Mouse (Mus musculus) retina, adult 2 months (tissue): ENCODE measurements around the gene Gm10447.

Source experiments
- DNase-seq: peaks from one replicate; pipeline ENCODE4 v3.0.0-alpha.2; 2012; ENCODE audit warnings: low read depth, low spot score

The Gm10447 gene

DNA sequence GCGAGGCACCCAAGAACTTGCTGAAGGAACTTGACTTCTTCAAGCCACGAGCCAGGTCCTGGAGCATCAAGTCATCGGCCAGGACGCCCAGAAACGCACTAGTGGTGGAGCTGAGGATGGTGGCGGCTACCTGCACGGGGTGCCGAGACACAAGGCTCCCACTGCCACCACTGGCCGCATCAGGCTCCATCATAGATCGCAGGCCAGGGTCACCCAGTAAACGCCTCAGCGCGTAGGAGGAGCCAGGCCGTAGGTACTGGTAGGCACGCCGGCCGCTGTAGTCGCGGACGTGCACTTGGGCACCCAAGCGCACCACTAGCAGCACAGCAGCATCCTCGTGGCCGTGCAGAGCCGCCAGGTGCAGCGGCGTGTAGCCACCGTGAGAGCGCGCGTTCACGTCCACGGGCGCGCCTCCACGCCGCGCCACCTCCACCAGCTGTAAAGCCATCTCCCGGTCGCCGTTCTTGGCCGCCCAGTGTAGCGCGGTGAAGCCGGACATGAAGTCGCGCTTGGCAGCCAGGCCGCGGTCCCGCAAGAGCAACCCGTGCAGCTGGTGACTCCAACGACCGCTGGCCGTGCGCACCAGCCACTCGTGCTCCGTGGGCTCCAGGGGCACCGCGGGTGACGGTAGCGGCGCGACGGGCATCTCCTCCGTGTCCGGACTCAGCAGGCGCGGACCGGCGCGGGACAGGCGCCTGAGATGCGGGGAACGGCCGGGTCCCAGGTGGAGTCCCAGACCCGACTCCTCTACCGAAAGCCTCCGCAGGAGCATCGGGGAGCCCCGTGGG is 21.7 kb upstream of the Gm10447 start:
- no peak for DNase-seq

GRCm38 (mm10) chr11:53477833-53478232 is 20.9 kb upstream of the Gm10447 start:
- DNase-seq, result no peak

GRCm38 (mm10) chr11:53475620-53476019 is 18.7 kb upstream of the Gm10447 start:
- no peak for DNase-seq

DNA sequence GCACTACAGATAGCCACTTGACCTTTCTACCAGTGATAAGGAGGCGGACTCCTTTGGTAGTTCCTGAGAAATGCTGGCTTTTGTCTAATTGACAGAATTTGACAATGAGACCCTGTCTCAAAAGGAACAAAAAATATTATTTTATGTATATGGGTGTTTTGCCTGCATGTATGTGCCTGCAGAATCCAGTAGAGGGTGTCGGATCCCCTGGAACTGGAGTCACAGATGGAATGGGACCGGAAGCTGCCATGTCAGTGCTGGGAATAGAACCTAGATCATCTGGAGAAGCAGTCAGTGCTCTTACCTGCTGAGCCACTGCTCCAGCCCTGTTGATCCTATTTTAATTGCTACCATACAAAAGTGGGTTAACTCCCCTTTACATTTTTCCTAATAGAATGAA is 15.8 kb upstream of the Gm10447 start:
- DNase-seq, result no peak

- peak; percentile 67 for DNase-seq
Measured at GRCm38 (mm10) chr11:53469968-53470695, 13.2 kb upstream of the Gm10447 start, which contains the start of gene Gm9837. Gene Gm9837 (minus strand): TSS chr11:53470479.

GRCm38 (mm10) chr11:53469294-53469967 is 12.5 kb upstream of the Gm10447 start:
- DNase-seq, result no peak

- peak; percentile 32 for DNase-seq
Measured at GRCm38 (mm10) chr11:53466231-53466971, 9.5 kb upstream of the Gm10447 start.

DNA sequence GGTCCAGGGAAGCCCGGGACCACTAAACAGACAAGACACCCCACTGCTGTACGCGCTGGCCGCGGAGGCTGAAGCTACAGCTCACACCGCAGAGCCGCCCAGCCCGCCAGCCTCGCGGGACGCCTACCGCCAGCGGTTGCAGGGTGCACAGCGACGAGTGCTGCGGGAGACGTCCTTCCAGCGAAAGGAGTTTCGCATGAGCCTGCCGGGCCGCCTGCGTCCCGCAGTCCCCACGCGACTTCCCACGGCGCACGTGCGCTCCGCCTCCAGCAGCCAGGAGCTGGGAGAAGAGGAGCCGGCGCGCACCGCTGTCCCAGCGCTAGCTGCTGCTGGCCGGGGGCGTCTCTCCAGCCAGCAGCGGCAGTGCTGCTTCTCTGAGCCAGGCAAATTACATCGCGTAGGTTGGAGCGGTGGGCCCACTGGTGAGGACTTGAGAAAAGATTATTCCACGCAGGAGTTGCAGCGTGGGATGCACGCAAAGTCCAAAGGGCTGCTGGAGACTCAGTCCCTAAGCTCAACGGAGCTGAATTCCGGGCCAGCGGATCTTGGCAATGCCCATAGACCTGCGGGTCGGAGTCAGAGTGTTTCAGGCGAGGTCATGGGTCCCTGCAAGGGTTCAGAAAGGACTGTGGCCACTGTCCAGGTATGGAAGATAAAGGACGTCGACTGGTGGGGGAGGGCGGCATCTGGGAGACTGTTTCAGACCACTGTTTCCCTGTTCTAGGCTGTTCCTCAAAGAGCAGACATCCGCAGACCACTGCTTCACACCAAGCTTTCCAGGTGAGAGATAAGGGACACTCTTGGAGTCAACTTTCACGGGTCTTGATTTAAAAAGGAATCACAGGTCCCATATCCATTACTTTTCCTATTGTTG is 6.9 kb upstream of the Gm10447 start:
- DNase-seq, result no peak

DNA sequence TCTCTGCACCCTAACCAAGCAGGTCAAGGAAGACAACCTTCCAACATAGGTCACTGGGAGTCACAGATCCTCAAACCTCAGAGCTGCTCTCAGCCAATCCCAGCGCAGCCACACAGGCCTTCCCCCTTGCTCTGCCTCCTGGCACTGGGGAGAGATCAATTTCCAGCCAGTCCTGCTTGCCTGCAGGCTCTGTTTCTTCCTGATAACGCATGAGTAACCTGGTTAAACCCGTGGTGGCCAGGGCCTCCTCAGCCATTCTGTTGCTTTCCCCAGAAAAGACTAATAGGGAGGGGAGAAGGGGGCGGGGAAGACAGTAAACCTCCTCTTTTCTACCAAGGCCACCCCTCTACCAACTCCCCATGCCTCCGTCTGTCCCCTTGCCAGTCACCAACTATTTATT is 4.8 kb upstream of the Gm10447 start:
- DNase-seq, result no peak

DNA sequence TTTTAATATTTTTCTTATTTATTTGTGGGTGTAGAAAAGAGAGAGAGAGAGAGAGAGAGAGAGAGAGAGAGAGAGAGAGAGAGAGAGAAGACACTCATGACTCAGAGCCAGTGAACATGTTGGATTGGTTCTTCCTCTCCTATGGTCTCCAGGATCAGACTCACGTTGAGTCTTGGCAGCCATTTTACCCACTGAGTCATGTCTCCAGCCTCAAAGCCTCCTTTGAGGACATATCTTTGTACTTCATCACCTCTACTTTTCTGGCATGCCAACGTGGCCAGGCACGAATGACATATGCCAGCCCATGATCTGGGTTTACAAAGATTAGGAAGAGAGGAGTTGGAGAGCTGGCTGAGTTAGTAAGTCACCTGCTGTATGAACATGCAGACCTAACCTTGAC is 3.3 kb upstream of the Gm10447 start:
- DNase-seq, result no peak

GRCm38 (mm10) chr11:53458996-53459395 is 2.1 kb upstream of the Gm10447 start:
- no peak for DNase-seq

DNA sequence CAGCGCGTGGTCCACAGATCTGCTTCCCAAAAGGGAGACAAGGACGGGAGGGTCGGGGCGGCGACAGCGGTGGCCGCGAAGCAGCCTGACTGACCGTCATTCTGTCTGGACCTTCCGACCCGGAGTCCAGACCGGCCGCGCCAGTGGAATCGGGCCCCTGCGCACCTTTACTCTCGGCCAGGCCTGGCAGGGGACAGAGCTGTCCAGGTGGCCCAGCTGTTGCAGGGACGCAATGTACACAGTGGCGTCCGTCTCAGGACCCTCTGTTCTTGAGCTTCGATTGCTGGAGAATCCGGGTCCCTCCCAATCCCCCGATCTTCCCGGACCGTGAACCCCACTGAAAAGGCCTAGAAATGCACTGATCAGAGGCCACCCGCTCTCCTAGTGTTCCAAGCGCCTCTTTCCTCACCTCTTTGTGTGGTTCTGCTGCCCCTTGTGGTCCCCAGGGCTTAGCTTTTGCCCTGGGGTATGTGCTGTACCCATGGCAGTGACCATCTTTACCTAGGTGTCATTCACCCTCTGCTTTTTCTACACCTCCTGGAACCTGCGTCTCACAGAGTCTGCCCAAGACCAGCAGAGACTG is 553 bp upstream of the Gm10447 start:
- no peak for DNase-seq

GRCm38 (mm10) chr11:53453031-53453430 is 3.9 kb downstream of the Gm10447 start:
- DNase-seq, result no peak

DNA sequence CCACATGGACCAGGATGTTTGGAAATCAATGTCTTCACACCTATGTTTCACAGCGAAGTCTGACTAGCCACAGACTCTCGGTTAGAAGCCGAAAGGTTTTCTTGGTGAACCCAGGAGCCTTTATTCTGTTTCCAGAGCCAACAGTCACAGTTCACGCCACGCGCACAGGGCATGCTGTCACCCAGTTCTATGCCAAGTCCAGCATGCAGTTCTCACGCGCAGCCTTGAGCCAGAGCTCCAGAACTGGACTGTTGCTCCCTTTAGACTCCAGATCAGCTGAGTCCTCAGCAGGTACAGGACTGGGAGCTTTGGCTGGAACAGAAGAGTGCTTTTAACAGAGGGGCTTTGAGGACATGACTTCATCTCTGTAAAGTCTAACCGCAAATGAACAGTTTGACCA is 4.5 kb downstream of the Gm10447 start:
- no peak for DNase-seq

DNA sequence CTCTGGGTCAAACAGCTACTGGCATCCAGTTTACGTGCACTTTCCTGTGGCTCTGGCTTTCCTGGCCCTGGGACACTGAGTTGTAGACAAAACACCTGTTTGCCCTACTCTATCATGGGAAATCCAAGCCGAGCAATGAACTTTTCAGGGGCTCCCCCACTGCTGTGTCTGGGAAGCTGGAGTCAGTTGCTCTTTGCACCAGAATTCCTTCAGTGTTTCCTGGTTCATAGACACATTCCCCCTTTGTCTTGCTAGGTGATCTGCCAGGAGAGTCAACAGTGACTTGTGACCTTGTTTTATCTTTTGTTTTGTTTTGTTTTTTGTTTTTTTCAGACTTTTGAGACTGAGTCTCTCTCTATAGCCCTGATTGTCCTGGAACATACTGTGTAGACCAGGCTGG is 5.5 kb downstream of the Gm10447 start:
- DNase-seq, result no peak

DNA sequence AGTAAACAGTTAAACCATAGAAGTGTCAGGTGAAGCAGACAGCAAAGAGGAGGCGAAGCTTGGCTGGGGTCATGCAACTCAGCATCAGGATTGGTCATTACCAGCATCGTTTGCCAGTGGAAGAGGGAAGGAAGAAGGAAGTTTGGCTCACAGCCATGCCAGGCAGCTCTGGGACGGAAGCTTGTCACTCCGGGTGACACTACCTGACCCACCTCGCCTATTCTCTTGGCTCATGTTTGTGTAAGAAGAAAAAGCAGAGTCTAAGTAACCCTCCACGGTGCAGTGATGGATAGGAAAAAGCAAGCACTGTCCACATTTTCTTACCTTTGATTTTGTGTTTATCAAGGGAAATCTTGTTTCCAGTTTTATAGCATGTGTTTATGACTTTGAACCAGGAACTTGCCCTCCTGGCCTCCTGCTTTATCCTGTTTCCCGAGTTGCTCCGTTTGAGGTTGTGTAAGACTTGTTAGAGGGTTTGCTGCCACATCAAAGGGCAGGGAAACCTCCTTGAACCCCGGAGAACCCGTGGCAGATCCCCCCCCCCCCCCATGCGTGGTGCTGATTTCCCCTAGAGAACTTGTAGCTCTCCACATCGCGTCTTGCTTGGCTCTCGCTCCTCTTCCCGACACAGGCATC is 6.7 kb downstream of the Gm10447 start:
- no peak for DNase-seq

- DNase-seq, result no peak
Measured at GRCm38 (mm10) chr11:53448529-53448928, 8.4 kb downstream of the Gm10447 start.

- DNase-seq, result no peak
Measured at GRCm38 (mm10) chr11:53447996-53448395, 8.9 kb downstream of the Gm10447 start.

- DNase-seq, result no peak
Measured at GRCm38 (mm10) chr11:53446183-53446582, 10.7 kb downstream of the Gm10447 start.

DNA sequence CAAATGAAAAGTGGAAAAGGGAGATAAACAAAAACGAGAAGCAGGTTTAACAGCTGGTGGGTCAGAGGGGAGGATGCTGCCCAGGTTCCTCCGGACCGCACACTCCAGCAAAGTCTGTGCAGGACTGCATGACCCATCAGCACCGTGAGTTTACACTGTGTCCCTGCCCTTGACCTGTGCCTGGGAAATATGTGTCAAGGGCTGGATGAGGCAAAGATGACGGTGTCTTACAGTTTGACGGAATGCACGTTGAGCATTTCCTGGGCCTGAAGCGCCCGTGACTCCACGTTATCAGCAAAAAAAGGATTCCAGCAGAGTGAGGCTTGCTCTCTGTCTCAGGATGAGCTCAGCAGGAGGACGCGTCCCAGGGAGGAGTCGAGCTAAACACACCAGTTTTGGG is 11.3 kb downstream of the Gm10447 start:
- no peak for DNase-seq
